Mouse (Mus musculus): ENCODE data around the gene Ecm1. TPM values are rescaled to one million over a fixed set of nuclear protein-coding genes. Genes with fewer than 3 reads are reported as not detected.

Gene Ecm1
- polyA plus RNA-seq, 1 experiment from 2014 or later: 35.8 TPM

- no peak for TF ChIP-seq CTCF (IDR thresholded peaks at IDR 0.05; ENCODE audit: low read depth)
- no peak overlapping the region for H3K27ac ChIP-seq (ENCODE audit: low read depth, low read length)
- ATAC-seq: no peak
These were observed 54.1 kb downstream of the Ecm1 start for GRCm38 (mm10) chr3:95685301-95685700.

GRCm38 (mm10) chr3:95684846-95685245, 54.5 kb downstream of the Ecm1 start:
- H3K36me3 ChIP-seq (ENCODE audit: control insufficient read depth, insufficient read depth): no peaks in the 10 kb centered on the region; the same call in 1 of the 2 replicates
- H3K4me3 ChIP-seq (ENCODE audit: low read depth, low read length): no peak overlapping the region
- H3K4me2 ChIP-seq (replicated peaks; ENCODE audit: low read depth): no peak overlapping the region
- no peak for TF ChIP-seq CTCF (IDR thresholded peaks at IDR 0.05; ENCODE audit: low read depth)
- WGBS: 60% methylated on average over 7 of the region's 8 CpGs
- no peaks in the 10 kb centered on the region for H3K9me3 ChIP-seq (ENCODE audit: control insufficient read depth)
- no peak for ATAC-seq
- no peak overlapping the region; the same call in 1 of the 2 replicates for H3K27ac ChIP-seq (ENCODE audit: low read depth, low read length)
- H3K9ac ChIP-seq (ENCODE audit: low read depth, low read length): no peak overlapping the region
- H3K4me1 ChIP-seq (replicated peaks; ENCODE audit: control insufficient read depth, insufficient read depth, low read length): no peaks in the 10 kb centered on the region
- H3K27me3 ChIP-seq (replicated peaks; ENCODE audit: control insufficient read depth, insufficient read depth, low read length): no peaks in the 10 kb centered on the region

More at GRCm38 (mm10) chr3:95685301-95685700, 54.1 kb downstream of the Ecm1 start:
- Histone ChIP-seq H3K4me2 (replicated peaks; ENCODE audit: low read depth) (no peak overlapping the region), H3K4me1 (replicated peaks; ENCODE audit: control insufficient read depth, insufficient read depth, low read length) (no peaks in the 10 kb centered on the region), H3K27me3 (replicated peaks; ENCODE audit: control insufficient read depth, insufficient read depth, low read length) (no peaks in the 10 kb centered on the region), H3K36me3 (ENCODE audit: control insufficient read depth, insufficient read depth) (no peaks in the 10 kb centered on the region; the same call in 1 of the 2 replicates), H3K9me3 (ENCODE audit: control insufficient read depth) (no peaks in the 10 kb centered on the region), H3K4me3 (ENCODE audit: low read depth, low read length) (no peak overlapping the region), H3K9ac (ENCODE audit: low read depth, low read length) (no peak overlapping the region)
- WGBS: 87% methylated on average over 4 of the region's 4 CpGs

Small RNA genes within 50 kb of the gene (microRNA-seq; reads per million reads assigned to microRNA genes)
- not detected for gene Mir7014

Other genes with a start within 250 kb of the Ecm1 start
- 9.1 and 9.8 TPM in 2 replicates for gene Ctsk, start 240.3 kb downstream of the Ecm1 start, polyA plus RNA-seq (2015; fragmentation: Nextera tagmentation; extraction: Ambion mirVana)
- gene Ctss, start 212.8 kb downstream of the Ecm1 start, polyA plus RNA-seq (2015; fragmentation: Nextera tagmentation; extraction: Ambion mirVana): 195 and 202 TPM in 2 replicates
- not detected in 2 replicates for gene Hormad1, start 179.9 kb downstream of the Ecm1 start, polyA plus RNA-seq (2015; fragmentation: Nextera tagmentation; extraction: Ambion mirVana)
- 26.9 and 27.6 TPM in 2 replicates for gene Golph3l, start 150.6 kb downstream of the Ecm1 start, polyA plus RNA-seq (2015; fragmentation: Nextera tagmentation; extraction: Ambion mirVana)
- 44.0 and 48.2 TPM in 2 replicates for gene Ensa, start 114.6 kb downstream of the Ecm1 start, polyA plus RNA-seq (2015; fragmentation: Nextera tagmentation; extraction: Ambion mirVana)
- gene Mcl1, start 80.8 kb downstream of the Ecm1 start, polyA plus RNA-seq (2015; fragmentation: Nextera tagmentation; extraction: Ambion mirVana): 52.4 and 53.3 TPM in 2 replicates
- gene Adamtsl4, start 51.7 kb downstream of the Ecm1 start, polyA plus RNA-seq (2015; fragmentation: Nextera tagmentation; extraction: Ambion mirVana): 3.2 and 3.8 TPM in 2 replicates
- 14.9 TPM in 2 replicates for gene Tars2, start 20.6 kb upstream of the Ecm1 start, polyA plus RNA-seq (2015; fragmentation: Nextera tagmentation; extraction: Ambion mirVana)
- 12.4 and 13.8 TPM in 2 replicates for gene Rprd2, start 79.3 kb upstream of the Ecm1 start, polyA plus RNA-seq (2015; fragmentation: Nextera tagmentation; extraction: Ambion mirVana)
- 14.9 and 16.5 TPM in 2 replicates for gene Prpf3, start 116.3 kb upstream of the Ecm1 start, polyA plus RNA-seq (2015; fragmentation: Nextera tagmentation; extraction: Ambion mirVana)
- 353 and 369 TPM in 2 replicates for gene Mrps21, start 131.9 kb upstream of the Ecm1 start, polyA plus RNA-seq (2015; fragmentation: Nextera tagmentation; extraction: Ambion mirVana)
- gene Ciart, start 142.7 kb upstream of the Ecm1 start, polyA plus RNA-seq (2015; fragmentation: Nextera tagmentation; extraction: Ambion mirVana): 1.3 and 2.1 TPM in 2 replicates
- 10.9 and 11.9 TPM in 2 replicates for gene BC028528, start 152.4 kb upstream of the Ecm1 start, polyA plus RNA-seq (2015; fragmentation: Nextera tagmentation; extraction: Ambion mirVana)
- gene Aph1a, start 154.4 kb upstream of the Ecm1 start, polyA plus RNA-seq (2015; fragmentation: Nextera tagmentation; extraction: Ambion mirVana): 42.2 and 52.4 TPM in 2 replicates
- gene Car14, start 165.1 kb upstream of the Ecm1 start, polyA plus RNA-seq (2015; fragmentation: Nextera tagmentation; extraction: Ambion mirVana): 0.90 TPM in 2 replicates
- gene Anp32e, start 189.7 kb upstream of the Ecm1 start, polyA plus RNA-seq (2015; fragmentation: Nextera tagmentation; extraction: Ambion mirVana): 71.7 and 75.1 TPM in 2 replicates